Mouse (Mus musculus): Measurements from ENCODE around the gene Ccdc173. TPM values are rescaled to one million over a fixed set of nuclear protein-coding genes. Genes with fewer than 3 reads are reported as not detected.
A peak's percentile ranks its signal among the peaks of the same experiment; 100 is the strongest.
"Not testable (repeated sequence)": the region's sequence is repeated elsewhere in the genome, so short reads cannot be mapped to it uniquely, and the experiment has no call there.

Ccdc173 gene
- 0.29 to 1.6 TPM in 2 of 3 replicates, not detected in the other for total RNA-seq (2017)

DNA sequence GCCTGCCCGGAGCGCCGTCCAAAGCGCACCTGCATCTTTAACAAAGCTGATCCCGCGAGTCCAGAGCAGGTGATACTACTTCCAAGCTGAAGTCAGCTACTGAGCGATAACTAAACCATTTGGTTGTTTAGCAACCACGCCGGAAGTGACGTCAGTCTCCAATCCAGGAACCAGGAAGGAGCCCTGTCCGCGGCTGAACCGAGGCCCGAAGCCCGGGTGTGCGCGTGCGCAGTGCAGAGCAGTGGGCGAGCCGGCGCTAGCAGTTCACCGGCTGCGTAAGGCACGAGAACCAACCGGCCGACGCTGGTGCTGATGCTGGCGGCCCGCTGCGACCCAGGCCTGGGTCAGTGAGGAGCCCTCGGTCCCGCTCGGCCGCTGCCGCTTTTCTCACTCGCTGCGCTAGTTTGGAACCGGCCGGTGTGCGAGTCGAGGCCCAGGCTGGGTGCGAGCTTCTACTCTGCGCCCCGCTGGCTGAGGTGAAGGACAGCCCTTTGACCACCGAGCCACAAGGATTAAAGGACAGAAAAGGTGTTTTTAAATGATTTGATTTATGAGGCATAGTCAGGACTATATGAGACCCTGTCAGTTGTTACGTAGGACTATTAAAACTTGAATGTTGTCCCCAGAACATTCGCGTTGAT, at the start of gene Ccdc173, which contains the start of gene Phospho2:
TSS of gene Ccdc173 (minus strand) at position 147 of the 641 bp plus-strand sequence.
TSS of gene Phospho2 (plus strand) at position 195 of the 641 bp plus-strand sequence.
- peak; percentile 91 for ATAC-seq (replicated peaks; ENCODE audit: insufficient number of reproducible peaks, low FRiP score, low TSS enrichment, poor library complexity, severe bottlenecking)

DNA sequence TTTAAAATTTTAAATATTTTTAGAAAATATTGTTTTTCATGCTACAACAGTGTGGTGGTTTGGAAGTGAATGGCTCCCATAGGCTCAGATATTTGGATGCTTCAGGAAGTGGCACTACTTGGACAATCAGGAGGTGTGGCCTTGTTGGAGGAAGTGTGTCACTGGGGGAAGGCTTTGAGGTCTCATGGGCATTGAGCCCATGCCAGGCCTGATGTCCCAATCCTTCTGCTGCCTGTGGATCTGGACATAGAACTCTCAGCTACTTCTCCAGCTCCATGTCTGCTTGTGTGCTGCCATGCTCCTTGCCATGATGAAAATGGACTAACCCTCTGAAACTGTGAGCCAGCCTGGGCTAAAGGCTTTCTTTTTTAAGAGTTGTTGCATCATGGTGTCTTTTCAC, 49.3 kb upstream of the Ccdc173 start:
- no peak for ATAC-seq (replicated peaks; ENCODE audit: insufficient number of reproducible peaks, low FRiP score, low TSS enrichment, poor library complexity, severe bottlenecking)

DNA sequence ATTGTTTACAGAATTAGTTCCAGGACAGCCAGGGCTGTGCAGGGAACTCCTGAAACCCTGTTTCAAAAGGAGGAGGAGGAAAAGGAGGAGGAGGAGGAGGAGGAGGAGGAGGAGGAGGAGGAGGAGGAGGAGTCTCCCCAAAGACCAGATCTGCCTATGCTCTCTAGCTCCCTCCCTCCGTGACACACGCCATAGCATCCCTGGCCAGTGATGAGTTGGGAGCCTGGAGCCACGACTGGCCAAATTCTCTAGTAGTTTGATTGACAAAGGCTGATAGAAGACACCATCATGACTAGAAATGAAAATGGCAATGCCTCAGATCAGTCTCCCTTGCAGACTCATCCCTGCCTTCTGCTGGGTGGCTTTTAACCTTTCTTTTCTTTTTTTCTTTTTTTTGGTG, 48.6 kb upstream of the Ccdc173 start:
- ATAC-seq (replicated peaks; ENCODE audit: insufficient number of reproducible peaks, low FRiP score, low TSS enrichment, poor library complexity, severe bottlenecking): no peak

DNA sequence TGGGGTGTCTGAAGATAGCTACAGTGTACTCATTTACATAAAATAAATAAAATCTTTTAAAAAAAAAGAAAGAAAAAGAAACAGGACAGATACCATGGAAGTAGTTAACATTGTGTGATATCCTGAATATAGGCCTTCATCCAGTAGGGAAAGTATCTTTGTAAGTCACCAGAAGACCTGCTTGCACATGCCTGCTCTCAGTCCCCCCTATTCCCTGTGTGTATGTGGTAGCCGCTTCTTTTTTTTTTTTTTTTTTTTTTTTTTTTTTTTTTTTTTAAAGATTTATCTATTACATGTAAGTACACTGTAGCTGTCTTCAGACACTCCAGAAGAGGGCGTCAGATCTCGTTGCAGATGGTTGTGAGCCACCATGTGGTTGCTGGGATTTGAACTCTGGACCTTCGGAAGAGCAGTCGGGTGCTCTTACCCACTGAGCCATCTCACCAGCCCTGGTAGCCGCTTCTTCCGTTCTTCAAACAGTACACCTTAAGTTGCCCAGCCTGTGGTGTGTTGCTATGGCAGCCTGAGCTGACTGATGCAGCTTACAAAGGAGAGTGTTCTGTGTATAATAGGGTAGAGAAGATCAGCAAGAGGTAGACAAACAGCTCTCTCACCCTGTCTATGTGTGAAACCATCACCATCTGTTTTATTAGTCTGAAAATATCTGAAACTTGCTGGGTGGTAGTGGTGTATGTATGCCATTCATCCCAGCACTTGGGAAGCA, 48.0 kb upstream of the Ccdc173 start:
- ATAC-seq (replicated peaks; ENCODE audit: insufficient number of reproducible peaks, low FRiP score, low TSS enrichment, poor library complexity, severe bottlenecking): no peak

DNA sequence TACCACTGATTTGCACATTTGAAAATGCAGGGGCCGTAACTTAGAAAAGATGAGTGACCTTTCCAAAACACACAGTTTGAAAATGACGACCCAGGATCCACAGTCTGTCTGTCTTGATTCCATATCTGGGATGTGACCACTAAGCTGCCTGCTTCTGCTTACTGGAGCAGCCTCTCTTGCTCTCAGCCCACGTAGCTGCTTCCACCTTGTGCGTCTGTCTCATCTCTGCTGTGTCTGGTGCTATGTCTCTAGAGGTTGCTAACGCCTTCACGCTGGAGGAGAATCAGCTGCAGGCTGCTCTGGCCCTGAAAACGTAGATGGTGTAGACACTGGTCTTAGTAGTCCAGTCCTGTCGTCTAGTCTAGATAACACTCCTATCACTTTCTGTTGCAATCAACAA, 40.7 kb upstream of the Ccdc173 start:
- ATAC-seq (replicated peaks; ENCODE audit: insufficient number of reproducible peaks, low FRiP score, low TSS enrichment, poor library complexity, severe bottlenecking): no peak

DNA sequence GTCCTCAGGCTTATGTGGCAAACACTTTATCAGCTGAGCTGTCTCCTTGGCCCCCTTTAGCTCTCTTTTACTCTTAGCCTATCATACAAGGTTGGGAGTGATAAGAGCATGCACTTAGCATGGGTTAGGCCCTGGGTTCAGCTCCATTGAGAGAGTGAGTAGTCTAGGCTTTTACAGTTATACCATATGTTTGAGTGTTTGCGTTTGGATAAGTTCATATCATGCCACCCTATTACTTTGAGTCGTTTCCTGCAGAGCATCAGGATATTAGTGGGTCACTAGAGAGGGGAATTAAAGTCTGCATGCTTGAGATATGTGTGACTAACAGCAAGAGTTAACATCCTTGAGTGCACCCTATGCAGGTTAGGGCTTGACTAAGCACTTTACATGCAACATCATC, 40.3 kb upstream of the Ccdc173 start:
- ATAC-seq (replicated peaks; ENCODE audit: insufficient number of reproducible peaks, low FRiP score, low TSS enrichment, poor library complexity, severe bottlenecking): no peak

DNA sequence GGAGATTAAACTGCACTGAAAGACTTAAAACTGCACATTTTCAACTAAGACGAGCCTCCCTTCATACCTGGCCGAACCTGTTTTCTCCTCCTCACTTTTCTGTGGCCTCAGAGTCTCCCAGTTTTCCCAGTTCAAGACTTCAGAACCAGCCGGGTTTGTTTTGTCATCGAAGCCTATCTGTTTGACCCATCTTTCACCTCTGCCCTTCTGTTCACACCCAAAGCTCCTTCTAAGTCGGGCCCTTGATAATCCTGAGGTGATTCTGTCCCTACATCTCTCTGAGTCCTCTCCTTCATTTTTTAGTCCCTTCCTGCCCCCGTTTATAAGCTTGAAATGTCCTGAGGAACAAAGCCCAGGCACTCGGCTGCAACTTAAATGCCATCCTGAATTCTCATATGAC, 38.7 kb upstream of the Ccdc173 start:
- no peak for ATAC-seq (replicated peaks; ENCODE audit: insufficient number of reproducible peaks, low FRiP score, low TSS enrichment, poor library complexity, severe bottlenecking)

DNA sequence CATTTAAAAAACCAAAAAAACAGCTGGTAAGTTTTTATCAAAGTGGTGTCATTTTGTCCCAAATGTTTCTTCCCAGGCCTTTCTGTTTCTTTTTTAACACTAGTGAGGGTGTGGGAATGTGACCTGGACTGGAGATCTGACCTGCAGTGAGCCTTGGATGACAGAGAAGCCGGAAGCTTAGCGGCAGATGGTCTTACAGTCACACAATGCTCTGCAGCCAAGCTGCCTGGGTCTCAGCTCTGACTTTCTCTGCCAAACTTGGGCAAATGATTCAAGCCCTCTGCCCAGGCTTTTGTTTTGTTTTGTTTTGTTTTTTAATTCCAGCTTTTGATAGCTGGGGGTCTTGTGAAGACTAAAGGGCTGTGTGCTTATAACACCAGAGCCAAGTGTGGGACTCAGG, 37.0 kb upstream of the Ccdc173 start:
- ATAC-seq (replicated peaks; ENCODE audit: insufficient number of reproducible peaks, low FRiP score, low TSS enrichment, poor library complexity, severe bottlenecking): no peak

DNA sequence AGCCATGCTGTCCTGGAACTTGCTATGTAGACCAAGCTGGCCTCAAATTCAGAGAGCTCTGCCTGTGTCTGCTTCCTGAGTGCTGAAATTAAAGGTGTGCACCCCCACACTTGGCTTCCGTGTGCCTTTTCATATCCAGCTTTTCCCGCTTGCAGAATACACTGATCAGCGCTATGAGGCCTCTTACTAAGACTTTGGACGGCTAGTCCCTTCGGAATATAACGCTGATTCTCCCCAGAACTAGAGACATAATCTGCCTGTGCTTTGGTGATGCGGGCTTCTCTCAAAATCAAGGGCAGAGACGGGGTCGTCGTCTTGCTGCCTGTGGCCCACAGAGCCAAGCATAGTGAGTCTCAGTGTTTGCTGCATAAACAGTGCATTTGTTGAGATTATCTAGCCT, 36.5 kb upstream of the Ccdc173 start:
- ATAC-seq (replicated peaks; ENCODE audit: insufficient number of reproducible peaks, low FRiP score, low TSS enrichment, poor library complexity, severe bottlenecking): no peak

DNA sequence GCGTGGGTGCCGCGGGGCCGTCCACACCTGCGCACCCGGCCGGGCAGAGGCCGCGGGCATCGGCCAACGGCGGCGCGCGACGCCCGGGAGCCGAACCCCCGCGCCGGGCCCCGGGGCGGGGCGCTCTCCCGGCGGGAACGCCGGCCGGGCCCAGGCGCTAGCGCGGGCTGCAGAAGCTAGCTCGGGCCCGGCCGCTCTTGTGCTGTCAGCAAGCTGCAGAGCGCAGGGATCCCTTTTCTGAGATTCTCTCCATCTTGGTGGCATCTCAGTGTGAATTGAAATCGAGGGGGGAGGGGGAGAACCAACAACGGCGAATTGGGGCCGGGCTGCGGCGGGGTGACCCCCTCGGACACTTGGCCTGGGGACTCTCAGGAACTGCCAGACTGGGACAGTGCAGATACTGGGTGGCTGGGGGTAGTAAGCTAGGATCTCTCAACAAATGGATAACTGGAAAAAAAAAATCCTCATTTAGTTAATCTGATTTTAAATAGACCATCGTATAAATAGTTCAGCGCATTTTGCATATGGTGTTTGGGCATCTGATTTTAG, 33.8 kb upstream of the Ccdc173 start:
- no peak for ATAC-seq (replicated peaks; ENCODE audit: insufficient number of reproducible peaks, low FRiP score, low TSS enrichment, poor library complexity, severe bottlenecking)

DNA sequence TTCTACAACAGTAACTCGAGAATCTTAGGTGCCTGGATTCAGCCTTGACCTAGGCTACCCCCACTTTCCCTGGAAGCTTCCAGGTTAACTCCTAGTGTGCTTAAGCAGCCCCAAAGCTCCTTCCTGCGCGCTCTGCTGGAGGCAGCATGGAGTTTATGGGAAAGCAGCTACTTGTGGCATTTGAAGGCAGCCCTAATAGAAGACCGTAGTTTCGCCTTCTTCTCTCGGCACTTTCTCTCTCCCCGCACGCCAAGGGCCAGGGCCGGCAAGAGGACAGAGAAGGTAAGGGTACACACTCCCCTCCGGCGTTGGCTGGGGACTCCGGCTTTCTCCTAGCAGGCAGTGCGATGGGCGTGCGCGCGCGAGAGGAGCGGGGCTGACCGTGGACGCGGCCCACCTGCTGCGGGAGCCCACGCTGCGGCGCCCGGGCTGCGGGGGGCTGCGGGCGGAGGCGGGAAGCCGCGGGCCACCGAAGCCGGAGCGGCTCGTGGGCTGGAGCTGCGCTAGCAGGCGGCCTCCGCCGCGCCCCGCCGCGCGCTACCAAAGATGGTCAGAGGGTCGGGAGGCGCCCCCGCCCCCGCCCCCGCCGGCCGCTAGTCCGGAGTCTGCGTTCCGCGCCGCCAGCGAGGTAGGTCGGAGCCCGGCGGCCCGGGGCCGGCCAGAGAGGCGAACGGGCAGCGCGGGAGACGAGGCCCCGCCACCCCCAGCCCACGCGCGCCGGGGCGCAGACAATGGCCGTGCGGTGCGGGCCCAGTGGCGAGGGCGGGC, 33.2 kb upstream of the Ccdc173 start:
- ATAC-seq (replicated peaks; ENCODE audit: insufficient number of reproducible peaks, low FRiP score, low TSS enrichment, poor library complexity, severe bottlenecking): 0 out of 2 replicates have a peak, but pooled peaks have one; percentile 22

DNA sequence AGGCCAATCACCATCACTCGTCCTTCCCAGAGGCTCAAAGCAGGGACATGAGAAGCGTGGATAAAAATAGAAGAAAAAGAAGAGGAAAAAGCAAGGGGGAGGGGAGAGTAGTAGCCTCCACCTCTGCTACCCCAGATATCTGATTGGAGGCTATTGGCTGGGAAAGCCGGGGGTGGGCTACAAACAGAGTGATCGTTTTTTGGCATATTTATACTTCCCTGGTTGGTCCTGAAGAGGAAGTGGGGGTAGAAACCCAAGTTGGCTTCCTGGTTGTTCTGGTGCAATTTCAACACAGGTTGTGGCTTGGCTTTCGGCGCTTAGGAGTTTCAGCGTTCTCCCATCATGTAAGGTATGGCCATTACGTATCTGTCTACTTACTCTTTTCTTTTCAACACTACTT, 32.3 kb upstream of the Ccdc173 start, which contains the start of gene Klhl23:
TSS of gene Klhl23 (plus strand) at position 234 of the 400 bp plus-strand sequence.
- ATAC-seq (replicated peaks; ENCODE audit: insufficient number of reproducible peaks, low FRiP score, low TSS enrichment, poor library complexity, severe bottlenecking): 0 out of 2 replicates have a peak, but pooled peaks have one; percentile 13

DNA sequence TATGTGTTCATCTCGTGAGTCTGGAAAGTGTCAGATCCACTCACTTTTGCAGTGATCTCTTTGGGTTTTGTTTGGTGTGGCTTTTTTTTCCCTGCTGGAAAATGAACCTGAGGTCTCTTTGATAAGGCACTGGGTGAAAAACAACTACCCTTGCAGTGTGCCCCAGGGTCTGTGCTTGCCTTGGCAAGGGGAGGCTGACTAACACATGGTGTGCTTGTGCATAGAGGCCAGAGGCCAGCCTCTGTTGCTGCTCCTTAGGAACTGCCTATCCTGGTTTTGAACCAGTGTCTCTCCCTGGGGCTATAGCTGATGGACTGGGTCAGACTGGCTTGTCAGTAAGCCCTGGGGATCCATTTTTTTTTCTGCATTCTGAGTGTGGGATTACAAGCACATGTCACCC, 30.8 kb upstream of the Ccdc173 start:
- no peak for ATAC-seq (replicated peaks; ENCODE audit: insufficient number of reproducible peaks, low FRiP score, low TSS enrichment, poor library complexity, severe bottlenecking)

DNA sequence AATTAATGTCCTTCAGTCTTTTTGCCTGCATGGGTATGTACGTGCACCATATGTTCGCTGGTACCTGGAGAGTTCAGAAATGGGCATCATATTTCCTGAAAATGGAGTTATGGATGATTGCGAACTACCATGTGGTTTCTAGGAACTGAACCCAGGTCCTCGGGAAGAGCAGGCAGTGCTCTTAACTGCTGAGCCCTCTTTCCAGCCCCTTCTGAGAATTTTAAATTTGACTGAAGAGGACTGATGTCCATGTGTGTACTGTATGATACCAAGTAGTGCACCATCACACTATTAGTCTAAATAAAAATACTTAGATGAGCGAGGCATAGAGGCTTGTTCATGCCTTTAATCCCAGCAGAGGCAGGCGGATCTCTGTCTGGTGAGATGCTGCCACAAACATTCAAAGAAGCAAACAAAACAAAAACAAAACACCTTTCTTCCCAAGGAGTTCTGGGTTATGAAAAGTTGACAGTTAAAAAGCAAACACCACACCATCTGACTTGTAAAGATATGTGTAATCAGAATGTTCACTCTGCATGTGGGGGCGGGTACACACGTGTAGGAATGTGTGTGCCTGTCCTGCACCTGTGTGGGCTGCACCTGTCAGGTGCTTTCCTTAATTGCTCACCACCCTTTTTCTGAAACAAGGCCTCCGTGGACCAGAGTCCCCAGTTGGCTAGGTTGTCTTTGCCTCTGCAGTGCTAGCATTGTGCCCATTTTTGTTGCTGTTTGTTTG, 29.1 kb upstream of the Ccdc173 start:
- ATAC-seq (replicated peaks; ENCODE audit: insufficient number of reproducible peaks, low FRiP score, low TSS enrichment, poor library complexity, severe bottlenecking): no peak

DNA sequence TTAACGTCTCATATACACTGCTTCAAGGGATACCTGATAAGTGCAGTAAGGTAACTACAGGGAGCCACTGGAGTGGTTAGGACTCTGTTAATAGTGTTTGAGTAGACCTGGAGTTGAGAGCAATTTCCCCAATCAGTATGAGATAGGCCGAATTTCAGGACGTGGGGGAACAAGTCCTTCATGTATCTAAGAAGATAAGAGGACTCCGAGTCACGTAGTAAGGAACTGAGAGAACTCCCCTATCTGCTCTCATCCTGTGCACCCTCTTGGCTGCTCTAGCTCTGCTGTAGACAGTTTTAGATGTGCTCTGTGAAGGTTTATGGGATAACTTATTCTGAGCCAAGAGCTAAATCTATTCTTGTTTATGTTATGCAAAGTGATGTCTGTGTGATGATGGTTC, 27.2 kb upstream of the Ccdc173 start:
- no peak for ATAC-seq (replicated peaks; ENCODE audit: insufficient number of reproducible peaks, low FRiP score, low TSS enrichment, poor library complexity, severe bottlenecking)

DNA sequence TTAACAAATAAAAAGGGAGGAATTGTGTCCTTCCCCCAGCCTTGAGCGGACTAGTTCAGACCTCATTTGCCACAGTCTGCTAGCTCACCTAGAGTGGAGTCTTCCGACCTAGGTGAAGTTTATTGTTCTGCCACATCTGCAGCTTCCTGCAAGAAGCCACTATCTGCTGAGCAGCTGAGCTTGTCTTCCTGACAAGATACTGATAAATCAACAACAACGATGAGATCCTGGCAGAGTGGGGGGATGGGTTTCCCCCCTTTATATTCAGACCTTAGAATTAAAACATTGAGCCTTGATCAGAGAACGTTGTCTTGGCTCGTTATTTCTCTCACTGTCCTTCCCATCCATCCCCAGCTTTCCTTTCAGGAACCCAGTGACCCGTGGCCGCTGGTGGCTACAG, 22.0 kb upstream of the Ccdc173 start:
- not testable (repeated sequence) for ATAC-seq (replicated peaks; ENCODE audit: insufficient number of reproducible peaks, low FRiP score, low TSS enrichment, poor library complexity, severe bottlenecking)

DNA sequence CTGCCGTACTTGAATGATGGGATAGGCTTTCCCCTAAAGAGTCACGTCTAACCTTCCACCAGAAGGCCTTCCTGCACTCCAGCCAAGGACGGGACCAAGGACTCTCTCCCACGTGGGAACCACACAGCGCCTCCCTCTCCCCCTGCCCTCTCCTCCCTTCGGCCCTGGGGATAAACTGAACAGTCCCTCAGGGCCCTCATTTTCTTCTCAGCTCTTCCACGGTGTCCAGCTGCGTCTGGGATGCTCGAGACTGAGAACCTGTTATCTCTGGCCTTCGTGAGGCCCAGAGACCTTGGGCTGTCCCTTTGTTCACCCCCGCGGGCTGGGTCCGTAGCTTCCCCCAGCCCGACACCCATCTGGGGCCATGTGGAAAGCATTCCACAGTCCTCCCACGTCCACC, 20.8 kb upstream of the Ccdc173 start:
- ATAC-seq (replicated peaks; ENCODE audit: insufficient number of reproducible peaks, low FRiP score, low TSS enrichment, poor library complexity, severe bottlenecking): no peak

DNA sequence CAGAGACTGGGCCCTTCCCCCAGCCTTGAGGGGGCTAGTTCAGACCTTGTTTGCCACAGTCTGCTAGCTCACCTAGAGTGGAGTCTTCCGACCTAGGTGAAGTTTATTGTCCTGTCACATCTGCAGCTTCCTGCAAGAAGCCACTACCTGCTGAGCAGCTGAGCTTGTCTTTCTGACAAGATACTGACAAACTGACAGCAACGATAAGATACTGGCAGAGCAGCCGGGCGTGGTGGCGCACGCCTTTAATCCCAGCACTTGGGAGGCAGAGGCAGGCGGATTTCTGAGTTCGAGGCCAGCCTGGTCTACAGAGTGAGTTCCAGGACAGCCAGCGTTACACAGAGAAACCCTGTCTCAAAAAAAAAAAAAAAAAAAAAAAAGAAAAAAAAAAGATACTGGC, 15.3 kb upstream of the Ccdc173 start:
- ATAC-seq (replicated peaks; ENCODE audit: insufficient number of reproducible peaks, low FRiP score, low TSS enrichment, poor library complexity, severe bottlenecking): not testable (repeated sequence)

DNA sequence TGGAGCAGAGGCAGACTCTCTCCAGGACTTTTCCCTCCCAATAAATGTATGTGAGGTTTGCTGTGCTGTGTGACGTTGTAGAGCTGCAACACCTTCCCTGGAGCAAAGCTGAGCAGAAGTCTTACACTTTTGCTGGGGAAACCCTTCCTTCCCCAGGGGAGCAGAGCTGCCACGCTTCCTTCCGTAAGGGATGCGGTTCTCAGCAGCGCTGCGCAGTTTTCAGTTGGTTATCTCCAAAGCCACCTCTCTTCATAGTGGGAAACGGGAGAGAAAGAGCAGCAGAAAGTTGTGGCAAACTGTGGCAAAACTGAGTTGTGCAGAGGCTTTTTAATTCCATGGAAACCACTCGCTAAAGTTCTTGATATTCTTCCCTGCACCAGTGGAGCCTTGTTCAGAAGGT, 14.4 kb upstream of the Ccdc173 start:
- ATAC-seq (replicated peaks; ENCODE audit: insufficient number of reproducible peaks, low FRiP score, low TSS enrichment, poor library complexity, severe bottlenecking): no peak

Measured in monocyte, adult 5-6 weeks (primary cell).